Mouse (Mus musculus) forebrain, embryonic 15.5 days (tissue): ENCODE data around the gene Abcb1a. TPM values are rescaled to one million over a fixed set of nuclear protein-coding genes. Genes with fewer than 3 reads are reported as not detected.

Experiments
- ATAC-seq: fragments of 200-750 bp; cut with Nextera tagmentation; replicated peaks from 2 replicates; pipeline ENCODE4 v1.8.0; 2017; ENCODE audit warnings: mild to moderate bottlenecking, moderate TSS enrichment, moderate library complexity
- H3K27ac ChIP-seq: fragments of 300-500 bp; sonication (generic); replicated peaks from 2 replicates; pipeline ENCODE4 v1.5.1; 2015; ENCODE audit warnings: mild to moderate bottlenecking, inconsistent platforms
- H3K27me3 ChIP-seq: fragments of 300-500 bp; sonication (generic); 2 replicates; pipeline ENCODE4 v1.6.1; 2015; ENCODE audit warnings: inconsistent platforms
- H3K36me3 ChIP-seq: fragments of 300-500 bp; sonication (generic); 2 replicates; pipeline ENCODE4 v1.6.1; 2015; ENCODE audit warnings: mild to moderate bottlenecking, inconsistent platforms
- H3K4me1 ChIP-seq: fragments of 300-500 bp; sonication (generic); 2 replicates; pipeline ENCODE4 v1.6.1; 2015; ENCODE audit warnings: inconsistent platforms
- H3K4me2 ChIP-seq: fragments of 300-500 bp; sonication (generic); replicated peaks from 2 replicates; pipeline ENCODE4 v1.6.1; 2015; ENCODE audit warnings: mild to moderate bottlenecking, inconsistent platforms
- H3K4me3 ChIP-seq: fragments of 300-500 bp; sonication (generic); 2 replicates; pipeline ENCODE4 v1.5.1; 2015; ENCODE audit warnings: mild to moderate bottlenecking, inconsistent platforms
- H3K9ac ChIP-seq: fragments of 300-500 bp; sonication (generic); replicated peaks from 2 replicates; pipeline ENCODE4 v1.6.1; 2015; ENCODE audit warnings: mild to moderate bottlenecking, inconsistent platforms
- H3K9me3 ChIP-seq: fragments of 300-500 bp; sonication (generic); 2 replicates; pipeline ENCODE4 v1.6.1; 2016; ENCODE audit warnings: inconsistent platforms
- WGBS: fragments of 180-500 bp; shearing (Covaris S2); methylation state at CpG from one replicate; pipeline ENCODE4 v1.1.7; 2015; ENCODE audit warnings: mixed read lengths; 5-methylcytosine and 5-hydroxymethylcytosine counted together
- polyA plus RNA-seq: library from polyadenylated mRNA; unstranded; fragments of >200 nt; fragmentation: Nextera tagmentation; extraction: Ambion mirVana; gene quantifications from 2 replicates; pipeline ENCODE4 v1.2.1, GENCODE M21; 2015

Gene Abcb1a
- 0.98 and 1.4 TPM in 2 replicates for polyA plus RNA-seq

GRCm38 (mm10) chr5:8659911-8660737 lies at the start of gene Abcb1a:
Gene Abcb1a (plus strand): TSS chr5:8660077.
- H3K4me3 ChIP-seq, result peak within 1 kb of the TSS; percentile 41
- H3K9ac ChIP-seq, result peak within 1 kb of the TSS; percentile 42
- H3K27me3 ChIP-seq, result no peaks in the 10 kb centered on the region
- peaks cover 7% of the 10 kb centered on the region for H3K4me1 ChIP-seq
- H3K36me3 ChIP-seq, result no peaks in the 10 kb centered on the region
- H3K4me2 ChIP-seq, result peak within 1 kb of the TSS; percentile 81
- ATAC-seq, result peak; percentile 78
- H3K9me3 ChIP-seq, result no peaks in the 10 kb centered on the region
- no peak within 1 kb of the TSS for H3K27ac ChIP-seq
- WGBS, result 9% methylated on average over 37 of the region's 37 CpGs

DNA sequence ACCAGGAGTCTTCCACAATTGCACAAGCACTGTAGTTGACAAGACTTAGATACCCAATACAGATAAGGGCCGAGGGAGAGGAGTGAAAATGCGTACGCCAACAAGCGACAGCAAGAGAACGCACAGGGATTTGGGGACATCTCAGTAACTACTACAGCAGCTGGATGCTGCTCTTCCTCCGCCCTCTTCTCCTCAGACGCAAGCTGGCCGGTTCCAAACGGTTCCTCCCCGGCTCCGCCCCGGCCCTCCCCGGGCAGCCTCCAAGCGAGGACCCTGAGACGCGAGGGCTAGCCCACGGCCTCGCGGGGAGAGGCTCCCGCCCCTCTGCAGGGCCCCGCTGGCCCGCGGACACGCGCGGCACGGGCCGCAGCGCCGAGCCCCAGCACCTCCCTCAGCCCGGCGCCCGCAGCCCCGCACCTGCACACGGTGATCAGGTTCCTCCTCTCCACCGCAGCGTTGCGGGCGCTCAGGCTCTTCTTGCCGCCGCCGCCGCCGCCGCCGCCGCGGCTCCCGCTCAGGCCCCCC lies 37.7 kb upstream of the Abcb1a start:
- Histone ChIP-seq H3K9me3 (no peaks in the 10 kb centered on the region), H3K4me3 (peak overlapping the region; percentile 100), H3K27ac (peak overlapping the region; percentile 92), H3K36me3 (no peaks in the 10 kb centered on the region), H3K9ac (peak overlapping the region; percentile 95), H3K4me2 (peak overlapping the region; percentile 88), H3K27me3 (no peaks in the 10 kb centered on the region), H3K4me1 (peaks cover 12% of the 10 kb centered on the region; the same call in 1 of the 2 replicates)
- ATAC-seq, result peak; percentile 70
- under 1% methylated on average over 46 of the region's 49 CpGs for WGBS

- H3K36me3 ChIP-seq, result no peaks in the 10 kb centered on the region
- under 1% methylated on average over 41 of the region's 74 CpGs for WGBS
Measured at GRCm38 (mm10) chr5:8622596-8623231, 37.2 kb upstream of the Abcb1a start, which contains the start of gene Rundc3b. Gene Rundc3b (minus strand): TSS chr5:8622952.

DNA sequence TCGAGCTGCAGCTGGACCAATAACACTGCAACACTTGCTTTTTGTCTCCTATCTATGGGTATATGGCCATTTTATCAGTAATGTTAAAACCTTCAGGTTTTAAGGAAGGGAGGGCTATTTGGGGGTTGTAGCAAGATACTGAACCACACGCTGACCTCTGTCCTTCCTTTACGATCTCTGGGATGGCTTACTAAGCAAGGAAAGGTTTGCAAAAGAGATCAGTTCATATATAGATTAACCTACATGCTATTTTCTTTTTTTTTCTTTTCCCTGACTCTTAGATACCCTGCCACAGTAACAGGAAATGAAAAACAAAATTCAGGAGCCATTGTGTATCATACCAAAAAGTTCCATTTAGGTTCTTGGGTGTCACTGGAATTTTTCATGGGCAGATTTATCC lies 27.0 kb upstream of the Abcb1a start:
- Histone ChIP-seq H3K9ac (no peak overlapping the region), H3K4me3 (no peak overlapping the region), H3K9me3 (no peaks in the 10 kb centered on the region), H3K27me3 (no peaks in the 10 kb centered on the region), H3K4me2 (no peak overlapping the region), H3K27ac (no peak overlapping the region), H3K4me1 (no peaks in the 10 kb centered on the region), H3K36me3 (no peaks in the 10 kb centered on the region)
- WGBS, result 80% methylated on average over 3 of the region's 3 CpGs
- no peak for ATAC-seq

More at GRCm38 (mm10) chr5:8622596-8623231, 37.2 kb upstream of the Abcb1a start, which contains the start of gene Rundc3b:
- Histone ChIP-seq H3K4me1 (peaks cover 12% of the 10 kb centered on the region; the same call in 1 of the 2 replicates), H3K4me3 (peak within 1 kb of the TSS; percentile 100), H3K27me3 (no peaks in the 10 kb centered on the region), H3K27ac (peak within 1 kb of the TSS; percentile 92), H3K9ac (peak within 1 kb of the TSS; percentile 95), H3K9me3 (no peaks in the 10 kb centered on the region), H3K4me2 (peak within 1 kb of the TSS; percentile 88)
- peak; percentile 99 for ATAC-seq

DNA sequence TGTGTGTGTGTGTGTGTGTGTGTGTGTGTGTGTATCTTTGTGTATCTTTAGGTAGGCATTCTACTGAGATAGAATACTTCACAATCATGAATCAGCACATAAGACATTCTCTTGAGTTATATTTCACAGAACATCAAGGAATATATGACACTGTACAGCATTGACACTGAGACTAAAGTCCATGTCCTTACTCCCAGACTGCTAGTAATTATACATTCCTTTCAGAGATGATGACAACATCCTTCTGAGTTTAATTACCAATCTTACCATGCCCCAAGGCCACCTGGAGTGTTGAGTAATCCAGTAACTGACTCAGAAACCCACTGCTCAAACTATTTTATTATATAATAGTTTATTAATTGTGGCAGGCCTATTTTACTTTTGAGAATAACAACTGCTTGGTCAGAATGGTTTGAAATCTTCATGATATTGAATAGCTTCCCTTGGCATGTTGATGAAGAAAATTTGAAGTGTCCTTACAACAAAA lies 25.3 kb upstream of the Abcb1a start:
- Histone ChIP-seq H3K4me2 (no peak overlapping the region), H3K4me3 (no peak overlapping the region), H3K27ac (no peak overlapping the region), H3K36me3 (no peaks in the 10 kb centered on the region), H3K9ac (no peak overlapping the region), H3K27me3 (no peaks in the 10 kb centered on the region), H3K9me3 (no peaks in the 10 kb centered on the region), H3K4me1 (no peaks in the 10 kb centered on the region)
- no peak for ATAC-seq

DNA sequence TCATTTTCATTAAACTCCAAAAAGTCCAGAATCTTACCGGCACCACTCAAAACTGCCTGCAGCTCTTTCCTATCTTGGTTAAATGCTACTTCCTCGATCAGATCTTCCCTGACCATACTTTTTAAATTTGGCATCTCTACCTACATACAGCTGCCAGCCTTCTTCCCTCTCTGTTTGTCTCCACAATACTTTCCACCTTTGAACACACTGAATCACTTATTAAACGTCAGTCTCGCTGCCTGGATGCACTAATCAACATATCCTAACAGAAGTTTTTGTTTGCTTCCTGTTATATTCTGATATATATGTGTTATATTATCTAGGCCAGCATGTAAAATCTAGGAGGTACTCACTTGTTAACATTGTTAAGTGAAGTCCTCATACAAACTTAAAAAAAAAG lies 11.6 kb upstream of the Abcb1a start:
- H3K9ac ChIP-seq, result no peak overlapping the region
- H3K4me3 ChIP-seq, result no peak overlapping the region
- no peaks in the 10 kb centered on the region for H3K27me3 ChIP-seq
- H3K27ac ChIP-seq, result no peak overlapping the region
- no peaks in the 10 kb centered on the region for H3K36me3 ChIP-seq
- H3K4me1 ChIP-seq, result no peaks in the 10 kb centered on the region
- WGBS, result 71% methylated on average over 4 of the region's 4 CpGs
- no peak for ATAC-seq
- H3K9me3 ChIP-seq, result no peaks in the 10 kb centered on the region
- no peak overlapping the region for H3K4me2 ChIP-seq

DNA sequence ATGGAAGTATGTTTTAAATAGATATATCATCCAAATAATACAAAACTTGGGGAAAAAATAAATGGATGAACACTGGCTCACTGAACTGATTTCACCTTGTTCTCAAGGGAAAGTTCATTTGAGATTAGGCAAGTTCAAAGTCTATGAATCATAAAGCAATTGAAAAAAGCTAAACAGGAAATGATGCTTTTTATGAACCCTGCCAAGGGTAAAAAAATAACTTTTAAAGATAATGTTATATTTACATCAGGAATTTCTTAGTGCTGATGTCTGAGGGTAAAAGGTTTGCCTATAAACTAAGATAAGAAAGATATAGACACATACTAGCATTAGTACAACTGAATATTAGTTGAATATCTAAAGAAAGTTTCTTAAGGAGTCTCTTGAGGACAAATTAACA lies 11.1 kb upstream of the Abcb1a start:
- Histone ChIP-seq H3K9ac (no peak overlapping the region), H3K36me3 (no peaks in the 10 kb centered on the region), H3K9me3 (no peaks in the 10 kb centered on the region), H3K4me3 (no peak overlapping the region), H3K4me2 (no peak overlapping the region), H3K4me1 (no peaks in the 10 kb centered on the region), H3K27ac (no peak overlapping the region), H3K27me3 (no peaks in the 10 kb centered on the region)
- ATAC-seq, result no peak

DNA sequence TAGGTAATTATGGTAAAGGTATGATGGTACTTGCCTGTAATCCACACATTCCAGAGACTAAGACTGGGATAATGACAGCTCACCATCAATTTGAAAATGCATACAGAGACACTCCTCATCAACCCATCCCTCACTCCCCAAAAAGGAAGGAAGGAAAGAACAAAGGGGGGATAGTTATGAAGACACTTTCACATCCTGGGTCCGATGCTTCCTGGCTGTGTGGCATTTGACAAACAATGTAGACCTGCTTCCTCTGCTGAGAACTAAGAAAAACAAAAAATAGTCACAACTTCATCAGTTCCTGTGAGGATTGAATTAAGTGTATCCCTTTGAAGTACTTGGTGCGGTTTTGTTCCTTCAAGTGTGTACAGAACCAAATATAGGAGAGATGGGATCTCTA lies 7.8 kb upstream of the Abcb1a start:
- no peak overlapping the region for H3K4me3 ChIP-seq
- WGBS, result 84% methylated on average over 2 of the region's 2 CpGs

DNA sequence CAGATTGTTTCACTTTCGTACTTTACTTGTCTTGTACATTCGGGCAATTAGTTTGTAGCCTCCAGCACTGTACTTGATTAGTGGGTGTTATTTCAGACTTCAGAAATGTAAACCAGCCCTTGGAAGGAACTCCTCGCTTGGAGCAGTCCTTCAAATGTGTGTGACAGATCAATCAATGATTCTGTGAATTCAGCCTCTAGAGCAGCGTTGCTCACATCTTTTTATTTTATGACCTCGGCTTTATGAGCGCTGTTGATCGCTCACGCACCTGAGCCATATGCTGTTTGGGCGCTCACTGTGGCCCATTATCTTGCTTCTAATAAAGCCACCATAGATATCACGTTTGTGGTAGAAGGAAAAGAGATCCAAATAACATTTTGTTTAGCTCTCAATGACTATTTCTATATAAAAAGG lies 868 bp downstream of the Abcb1a start:
- Histone ChIP-seq H3K4me1 (peaks cover 7% of the 10 kb centered on the region), H3K9ac (no peak overlapping the region), H3K27me3 (no peaks in the 10 kb centered on the region), H3K4me3 (peak overlapping the region; percentile 41), H3K4me2 (peak overlapping the region; percentile 81), H3K36me3 (no peaks in the 10 kb centered on the region), H3K27ac (no peak overlapping the region), H3K9me3 (no peaks in the 10 kb centered on the region)
- ATAC-seq, result no peak
- WGBS, result 67% methylated on average over 10 of the region's 10 CpGs

More for the DNA sequence above, 7.8 kb upstream of the Abcb1a start:
- Histone ChIP-seq H3K4me2 (no peak overlapping the region), H3K27me3 (no peaks in the 10 kb centered on the region), H3K4me1 (no peaks in the 10 kb centered on the region), H3K9me3 (no peaks in the 10 kb centered on the region), H3K36me3 (no peaks in the 10 kb centered on the region), H3K27ac (no peak overlapping the region), H3K9ac (no peak overlapping the region)
- no peak for ATAC-seq

GRCm38 (mm10) chr5:8664678-8665077 lies 4.8 kb downstream of the Abcb1a start:
- no peaks in the 10 kb centered on the region for H3K36me3 ChIP-seq
- no peak overlapping the region for H3K9ac ChIP-seq
- H3K9me3 ChIP-seq, result no peaks in the 10 kb centered on the region
- peaks cover 7% of the 10 kb centered on the region for H3K4me1 ChIP-seq
- H3K27ac ChIP-seq, result no peak overlapping the region
- no peak overlapping the region for H3K4me3 ChIP-seq
- H3K4me2 ChIP-seq, result no peak overlapping the region
- no peaks in the 10 kb centered on the region for H3K27me3 ChIP-seq
- ATAC-seq, result no peak
- 71% methylated on average over 3 of the region's 3 CpGs for WGBS

- no peak overlapping the region for H3K9ac ChIP-seq
- 87% methylated on average over 9 of the region's 9 CpGs for WGBS
Measured at GRCm38 (mm10) chr5:8667758-8668474, 8.0 kb downstream of the Abcb1a start.

More at GRCm38 (mm10) chr5:8667758-8668474, 8.0 kb downstream of the Abcb1a start:
- H3K27ac ChIP-seq, result no peak overlapping the region
- H3K27me3 ChIP-seq, result no peaks in the 10 kb centered on the region
- H3K36me3 ChIP-seq, result no peaks in the 10 kb centered on the region
- no peaks in the 10 kb centered on the region for H3K9me3 ChIP-seq
- H3K4me3 ChIP-seq, result no peak overlapping the region
- no peak for ATAC-seq
- no peak overlapping the region for H3K4me2 ChIP-seq
- H3K4me1 ChIP-seq, result no peaks in the 10 kb centered on the region
